Mouse (Mus musculus): ENCODE data around the gene Tmem125.

The Tmem125 gene

DNA sequence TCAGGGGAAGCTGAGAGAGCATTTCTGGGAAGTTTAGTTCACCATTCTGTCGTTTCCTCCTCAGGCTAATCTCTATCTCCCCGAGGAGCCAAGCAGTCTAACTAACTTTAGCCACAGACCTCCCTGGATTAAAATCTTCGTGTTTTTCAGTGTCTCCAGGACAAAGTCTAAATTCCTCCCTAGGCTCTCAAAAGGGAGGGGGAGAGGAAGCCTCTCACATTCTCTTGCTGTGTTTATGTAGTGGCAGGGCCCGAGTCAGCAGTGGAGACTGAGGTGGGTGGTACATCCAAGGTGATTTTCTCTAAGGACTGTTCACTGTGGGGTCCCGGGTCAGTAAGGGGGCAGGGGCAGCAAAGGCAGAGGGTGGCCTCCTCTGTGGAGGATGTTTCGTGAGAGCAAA, 6.0 kb downstream of the Tmem125 start:
- no peak for DNase-seq (ENCODE audit: low read depth, low spot score)

DNA sequence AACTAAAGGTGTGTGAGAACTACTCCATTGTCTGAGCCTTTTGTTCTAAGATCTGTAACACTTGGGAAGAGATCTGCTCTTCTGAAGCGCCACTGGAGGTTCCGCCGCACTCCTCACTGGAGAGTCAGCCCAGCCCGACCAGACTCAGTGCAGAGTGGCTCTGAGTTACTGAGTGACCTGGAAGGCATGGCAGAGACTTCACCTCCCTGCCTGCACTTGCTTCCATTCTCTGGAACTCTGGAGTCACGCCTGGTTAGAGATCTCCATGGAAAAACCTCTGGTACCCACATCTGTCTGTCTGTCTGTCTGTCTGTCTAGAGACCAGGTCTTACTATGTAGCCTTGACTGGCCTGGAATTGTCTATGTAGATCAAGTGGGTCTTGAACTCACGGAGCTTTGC, 8.2 kb downstream of the Tmem125 start:
- peak; percentile 35 for DNase-seq (ENCODE audit: low read depth, low spot score)

DNA sequence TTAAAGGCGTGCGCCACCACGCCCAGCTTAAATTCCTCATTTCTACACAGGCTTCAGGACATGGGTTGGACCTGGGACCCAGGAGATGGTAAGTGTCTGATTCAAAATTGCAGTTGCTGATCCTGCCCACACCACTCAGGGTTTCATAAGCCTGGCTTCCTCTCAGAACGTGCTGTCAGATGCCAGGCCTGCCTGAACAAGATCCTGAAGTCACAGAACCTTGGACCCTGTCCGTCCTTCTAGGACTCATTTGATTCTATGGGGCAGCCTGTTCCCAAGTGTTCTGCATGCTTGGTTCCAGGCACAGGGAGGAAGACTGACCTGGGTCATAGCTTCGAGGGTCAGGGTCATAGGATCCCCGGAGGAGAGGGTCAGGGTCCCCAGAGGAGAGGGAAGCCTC, 10.2 kb downstream of the Tmem125 start:
- DNase-seq (ENCODE audit: low read depth, low spot score): no peak

DNA sequence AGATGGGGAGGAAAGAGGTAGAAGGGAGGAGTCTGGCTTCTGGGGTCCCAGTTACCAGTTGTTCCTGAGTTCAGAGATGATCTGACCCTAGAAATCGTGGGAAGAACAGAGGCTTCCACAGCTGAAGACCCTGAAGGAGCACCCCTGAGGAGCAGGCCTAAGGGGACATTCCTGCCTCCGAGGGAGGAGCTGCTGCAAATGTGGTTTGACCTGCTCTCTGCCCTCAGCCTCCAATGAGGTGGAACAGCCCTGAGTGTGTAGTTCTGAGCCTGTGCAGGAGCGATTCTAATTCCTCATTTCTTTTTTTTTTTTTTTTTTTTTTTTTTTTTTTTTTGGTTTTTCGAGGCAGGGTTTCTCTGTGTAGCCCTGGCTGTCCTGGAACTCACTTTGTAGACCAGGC, 10.7 kb downstream of the Tmem125 start:
- DNase-seq (ENCODE audit: low read depth, low spot score): no peak

DNA sequence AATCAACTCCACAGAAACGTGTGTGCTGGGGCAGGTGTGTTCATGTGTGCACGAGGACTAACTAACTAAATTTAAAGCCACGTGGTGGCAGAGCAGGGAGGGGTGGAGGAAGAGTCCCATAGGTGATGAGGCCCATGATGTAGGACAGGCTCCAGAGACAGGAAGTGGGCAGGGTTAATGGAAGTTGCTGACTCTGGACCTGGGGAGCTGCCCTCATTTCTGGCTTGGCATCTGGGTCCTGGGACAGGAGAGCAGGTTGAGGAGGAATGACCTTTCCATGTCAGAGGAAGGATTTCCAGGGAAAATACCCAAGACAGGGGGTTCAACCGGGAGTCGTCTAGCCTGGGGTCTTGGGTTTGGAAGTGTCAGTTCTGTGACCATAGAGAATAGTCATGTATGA, 11.2 kb downstream of the Tmem125 start:
- DNase-seq (ENCODE audit: low read depth, low spot score): no peak

DNA sequence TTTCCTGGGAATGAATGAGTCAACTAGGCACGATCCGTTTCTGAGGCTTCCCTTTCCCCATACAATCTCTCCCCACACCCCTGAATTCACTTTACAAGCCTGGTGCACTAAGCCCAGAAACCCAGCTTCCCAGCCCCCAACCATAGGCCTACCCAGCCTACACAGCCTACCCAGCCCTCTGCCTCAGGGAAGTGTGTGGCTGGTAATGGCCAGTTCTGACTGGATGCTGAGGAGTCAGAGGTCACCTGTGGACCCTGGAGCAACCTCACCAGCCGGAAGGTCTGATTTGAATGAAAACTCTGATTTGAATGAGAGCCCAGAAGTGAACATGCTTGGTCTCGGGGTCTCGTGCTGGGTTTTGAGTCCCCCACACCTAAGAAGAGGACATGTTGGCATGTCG, 16.1 kb downstream of the Tmem125 start:
- peak; percentile 45 for DNase-seq (ENCODE audit: low read depth, low spot score)

DNA sequence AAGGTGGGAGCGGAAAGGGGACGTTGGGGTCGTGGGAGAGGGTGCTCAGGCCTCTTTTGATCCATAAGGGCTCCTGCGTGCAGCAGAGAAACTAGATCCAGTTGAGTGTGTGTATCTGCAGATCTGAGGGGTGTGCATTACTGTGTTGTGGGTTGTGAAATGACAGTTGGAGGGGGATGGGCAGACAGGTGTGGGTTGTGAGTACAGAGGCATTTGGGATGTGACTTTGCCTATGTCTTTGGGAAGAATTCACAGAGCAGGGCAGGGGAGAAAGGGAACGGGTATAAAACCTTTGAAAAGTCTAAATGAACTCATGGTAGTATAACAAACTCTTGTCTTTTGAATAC, 16.5 kb downstream of the Tmem125 start:
- DNase-seq (ENCODE audit: low read depth, low spot score): no peak

DNA sequence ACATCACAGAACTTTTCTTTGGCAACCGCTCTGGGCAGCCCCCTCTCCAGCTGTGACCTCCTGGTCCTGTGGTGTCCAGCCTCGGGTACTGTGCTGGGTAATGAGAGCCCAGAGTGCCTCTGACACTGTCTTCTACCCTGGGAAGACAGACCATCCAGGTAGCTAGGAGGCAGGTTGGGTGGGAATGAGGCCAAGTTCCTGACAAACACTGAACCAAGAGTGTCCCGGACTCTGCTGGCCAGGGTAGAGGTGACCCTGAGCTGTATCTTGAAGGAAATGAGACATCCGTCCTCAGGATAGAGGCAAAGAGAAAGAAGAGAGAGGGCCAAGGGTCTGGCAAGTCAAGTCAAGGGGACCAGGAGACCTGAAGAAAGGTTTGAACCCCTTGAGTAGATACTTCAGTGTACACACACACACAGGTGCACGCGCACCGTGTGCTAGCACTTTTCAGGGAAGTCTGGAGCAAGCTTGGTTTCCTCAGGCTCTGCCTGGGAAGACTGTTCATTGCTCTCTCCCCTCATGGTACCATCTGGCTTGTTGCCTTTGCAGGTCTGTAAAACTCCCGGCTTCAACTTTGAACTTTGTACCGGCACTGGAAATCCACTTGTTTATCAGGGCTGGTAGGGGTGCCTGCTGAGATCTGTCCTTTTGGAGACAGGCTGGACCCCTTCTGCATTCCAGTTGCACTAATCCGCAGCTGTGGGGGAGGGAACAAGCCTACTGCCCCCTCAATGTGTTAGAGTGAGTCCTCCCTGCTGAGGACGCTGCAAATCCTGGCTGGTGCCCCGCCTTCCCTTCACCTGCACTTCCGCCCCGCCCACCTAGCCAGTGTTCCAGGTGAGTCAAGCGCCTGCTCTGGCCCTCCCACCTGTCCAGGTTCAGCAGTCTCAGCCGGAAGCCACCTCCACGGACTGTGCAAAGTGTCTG, 17.2 kb downstream of the Tmem125 start, which contains the start of gene 2610528J11Rik:
2610528J11Rik (plus strand) TSS at position 592 of the 927 bp plus-strand sequence.
- DNase-seq (ENCODE audit: low read depth, low spot score): no peak

DNA sequence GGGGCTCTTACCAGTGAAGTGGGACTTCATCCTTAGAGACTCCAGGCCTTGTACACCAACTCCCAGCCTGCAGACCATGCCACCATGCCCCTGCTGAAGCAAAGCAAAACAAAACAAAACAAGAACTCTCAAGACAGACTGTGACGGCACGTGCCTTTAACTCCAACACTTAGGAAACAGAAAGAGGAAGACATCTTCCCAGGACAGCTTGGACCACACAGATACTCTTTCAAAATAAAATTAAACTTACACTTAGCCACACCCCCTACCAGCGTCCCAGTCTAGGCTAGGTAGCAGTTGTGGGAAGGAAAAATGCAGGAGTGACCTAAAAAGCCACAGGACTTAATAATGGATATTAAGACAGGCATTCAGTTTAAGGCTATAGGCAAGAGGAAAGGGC, 18.1 kb downstream of the Tmem125 start:
- DNase-seq (ENCODE audit: low read depth, low spot score): no peak

DNA sequence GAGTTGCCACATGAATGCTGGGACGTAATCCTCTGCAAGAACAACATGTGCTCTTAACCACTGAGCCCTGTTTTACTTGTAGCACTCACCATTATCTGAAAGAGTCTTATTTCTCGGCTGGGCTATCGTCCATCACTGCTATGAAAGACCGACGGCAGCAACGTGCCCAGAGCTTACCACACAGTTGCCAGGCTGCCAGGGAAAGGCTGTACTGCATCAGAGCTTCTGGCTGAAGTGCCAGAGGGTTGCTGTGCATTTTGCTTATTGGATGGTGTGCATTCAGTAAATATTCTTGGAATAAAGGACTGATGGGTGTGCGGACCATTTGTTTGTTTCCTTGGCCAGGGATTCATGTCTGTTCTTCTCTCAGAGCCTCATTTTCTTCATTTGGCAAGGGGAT, 19.9 kb downstream of the Tmem125 start:
- no peak for DNase-seq (ENCODE audit: low read depth, low spot score)

DNA sequence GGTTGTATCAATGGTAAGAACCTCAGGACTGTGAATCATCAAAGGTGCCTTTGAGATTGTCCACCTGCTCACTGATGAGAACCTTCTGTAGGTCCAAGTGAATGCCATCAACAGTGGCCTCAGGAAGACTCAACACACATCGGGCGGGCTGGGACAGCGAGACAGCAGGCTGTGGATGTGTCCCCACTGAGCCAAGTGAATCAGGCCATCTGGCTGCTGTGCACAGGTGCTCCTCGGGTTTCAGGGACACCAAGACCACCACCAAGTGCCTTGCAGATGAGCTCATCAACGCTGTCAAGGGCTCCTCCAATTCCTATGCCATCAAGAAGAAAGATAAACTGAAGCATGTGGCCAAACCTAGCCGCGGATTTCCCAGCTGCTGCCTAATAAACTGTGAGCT, 21.6 kb downstream of the Tmem125 start:
- no peak for DNase-seq (ENCODE audit: low read depth, low spot score)

DNA sequence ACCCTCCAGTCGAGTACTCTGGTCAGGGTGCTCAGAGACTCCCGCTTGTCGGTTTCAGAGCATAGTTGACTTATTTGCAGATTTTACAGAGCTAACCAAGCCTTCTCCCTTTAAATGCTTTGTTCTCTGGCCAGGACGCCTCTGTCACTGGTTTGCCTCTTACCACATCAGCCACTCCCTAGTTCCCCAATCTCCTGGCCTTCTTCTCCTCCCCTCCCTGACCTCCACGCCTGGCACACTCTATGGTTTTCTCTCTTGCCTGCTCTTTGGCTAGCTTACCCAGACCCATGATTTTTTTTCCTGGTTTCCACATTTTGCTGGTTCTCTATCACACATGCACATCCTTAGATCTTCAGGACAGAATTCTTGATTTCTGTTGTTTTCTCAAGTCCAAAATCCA, 25.6 kb downstream of the Tmem125 start:
- DNase-seq (ENCODE audit: low read depth, low spot score): no peak

DNA sequence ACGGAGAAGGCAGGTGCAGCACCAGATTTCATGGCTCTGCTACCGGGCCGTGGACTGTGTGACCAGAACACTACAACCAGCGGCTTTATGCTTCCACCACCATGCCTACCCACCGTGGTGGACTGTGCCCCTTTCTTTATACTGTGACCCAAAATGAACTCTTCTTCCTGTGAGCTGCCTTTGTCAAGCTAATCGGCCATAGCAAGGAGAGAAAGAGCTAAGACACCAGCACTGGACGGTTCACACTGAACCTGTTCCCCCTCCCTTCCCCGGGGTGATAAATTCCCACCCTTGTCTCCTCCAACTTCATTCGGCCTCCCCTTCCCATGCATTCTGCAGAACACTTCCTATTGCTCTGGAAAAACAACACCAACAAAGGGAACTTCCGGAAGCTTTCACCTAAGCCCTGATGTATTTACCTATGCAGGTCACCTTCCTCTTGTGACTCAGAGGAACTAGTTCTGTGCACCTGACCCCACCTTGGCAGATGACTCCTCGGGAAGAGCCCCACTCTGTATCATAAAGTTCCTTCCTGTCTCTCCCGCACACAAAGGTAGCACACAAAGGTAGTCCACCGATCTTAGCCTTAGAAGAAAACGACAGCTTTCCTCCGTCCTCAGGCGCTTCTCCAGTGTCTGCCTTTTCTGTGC, 26.2 kb downstream of the Tmem125 start:
- DNase-seq (ENCODE audit: low read depth, low spot score): peak; percentile 52

DNA sequence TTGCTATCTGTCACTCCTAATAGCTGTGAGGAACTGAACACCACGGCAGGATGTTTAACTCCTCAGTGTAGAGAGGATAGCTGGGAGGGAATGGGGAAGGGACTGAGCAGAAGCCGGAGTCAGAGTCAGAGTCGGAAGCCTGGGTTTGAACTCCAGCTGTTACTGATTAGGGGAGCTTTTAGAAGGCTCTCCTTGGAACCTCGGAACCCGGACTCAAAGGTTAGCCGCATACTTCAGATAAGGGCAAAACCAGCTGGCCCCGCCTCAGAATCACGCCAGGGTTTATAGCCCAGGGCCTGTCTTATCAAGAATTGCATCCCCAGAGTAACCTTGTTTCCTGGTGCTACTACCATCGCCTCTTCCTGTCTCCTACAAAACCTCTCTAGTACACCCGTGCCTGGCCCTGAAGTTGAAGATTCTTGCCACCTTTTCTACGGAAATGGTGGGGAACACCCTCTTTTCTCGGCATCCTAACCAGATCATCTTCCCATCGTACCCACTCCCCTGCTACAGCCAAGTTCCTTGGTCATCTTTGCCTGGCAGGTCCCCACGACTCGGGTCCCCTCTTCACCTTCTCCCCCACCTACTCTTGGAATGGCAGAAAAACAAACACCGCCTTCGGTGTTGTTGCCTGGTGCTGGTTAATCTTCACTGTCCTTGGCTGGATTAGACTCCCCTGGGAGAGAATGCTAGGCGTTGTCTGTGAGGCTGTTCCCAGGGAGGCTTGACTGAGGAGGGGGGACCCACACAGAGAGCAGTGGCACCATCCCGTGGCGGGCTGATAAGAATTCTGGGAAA, 26.9 kb downstream of the Tmem125 start:
- peak; percentile 52 for DNase-seq (ENCODE audit: low read depth, low spot score)

DNA sequence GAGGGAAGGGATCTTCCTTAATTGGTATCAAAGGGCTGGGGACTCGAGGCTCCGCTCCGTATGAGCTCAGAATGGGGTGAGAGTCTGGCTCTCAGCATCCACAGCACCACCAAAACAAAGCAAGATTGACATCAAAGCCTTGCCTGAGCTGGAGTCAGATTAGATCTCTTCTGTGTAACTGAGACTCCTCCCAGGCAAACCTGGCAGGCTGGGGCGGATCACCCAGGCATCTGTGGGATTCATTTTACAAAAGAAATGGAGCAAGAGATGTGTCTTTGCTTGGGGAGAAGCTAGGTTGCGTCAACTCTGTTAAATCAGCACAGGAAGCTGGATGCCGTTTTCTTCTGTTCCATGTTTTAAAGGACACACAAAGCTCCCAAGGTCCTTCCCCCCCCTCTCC, 34.8 kb downstream of the Tmem125 start:
- DNase-seq (ENCODE audit: low read depth, low spot score): peak; percentile 59

DNA sequence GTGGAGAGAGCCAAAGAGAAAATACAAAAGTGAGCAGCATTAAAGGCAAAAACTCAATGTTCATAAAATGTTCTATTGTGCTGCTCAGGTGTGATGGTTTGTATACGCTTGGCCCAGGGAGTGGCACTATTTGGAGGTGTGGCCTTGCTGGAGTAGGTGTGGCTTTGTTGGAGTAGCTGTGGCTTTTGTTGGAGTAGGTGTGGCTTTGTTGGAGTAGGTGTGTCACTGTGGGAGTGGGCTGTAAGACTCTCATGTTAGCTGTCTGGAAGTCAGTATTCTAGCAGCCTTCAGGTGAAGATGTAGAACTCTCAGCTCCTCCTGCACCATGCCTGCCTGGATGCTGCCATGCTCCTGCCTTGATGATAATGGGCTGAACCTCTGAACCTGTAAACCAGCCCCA, 36.7 kb downstream of the Tmem125 start:
- DNase-seq (ENCODE audit: low read depth, low spot score): peak; percentile 69

DNA sequence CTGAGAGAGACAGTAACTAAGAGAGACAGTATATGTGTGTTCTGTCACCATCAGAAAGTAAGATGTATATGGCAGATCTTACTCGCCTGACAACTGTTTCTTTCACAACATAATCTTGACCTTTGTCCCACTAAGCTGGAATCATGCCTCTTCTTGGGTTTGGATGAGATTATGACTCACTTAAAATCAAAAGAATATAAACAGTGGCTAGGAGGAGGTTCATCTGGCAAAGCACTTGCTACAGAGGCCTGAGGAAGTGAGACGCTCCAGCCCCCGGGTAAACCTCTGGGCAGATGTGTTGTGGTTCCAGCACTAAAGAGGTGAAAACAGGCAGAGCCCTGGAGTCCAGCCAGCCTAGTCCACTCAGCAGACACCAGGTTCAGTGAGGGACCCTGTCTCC, 38.3 kb downstream of the Tmem125 start:
- DNase-seq (ENCODE audit: low read depth, low spot score): no peak

DNA sequence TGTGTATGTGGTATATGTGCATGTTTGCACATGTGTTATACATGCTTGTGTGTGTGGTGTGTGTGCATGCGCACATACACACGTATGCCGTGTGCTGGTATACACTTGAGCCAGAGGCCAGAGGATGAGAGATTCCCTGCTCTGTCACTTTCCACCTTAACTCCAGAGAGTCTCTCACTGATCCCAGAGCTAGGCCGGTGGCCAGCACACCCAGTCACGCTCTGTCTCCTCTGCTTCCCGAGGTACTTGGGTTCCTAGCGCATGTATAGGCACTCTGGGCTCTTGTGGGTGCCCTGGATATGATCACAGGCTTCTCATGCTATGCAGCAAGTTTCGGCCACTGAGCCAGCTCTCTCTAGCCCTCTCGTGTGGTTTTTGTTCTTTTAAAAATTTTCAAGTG, 43.1 kb downstream of the Tmem125 start:
- DNase-seq (ENCODE audit: low read depth, low spot score): no peak

DNA sequence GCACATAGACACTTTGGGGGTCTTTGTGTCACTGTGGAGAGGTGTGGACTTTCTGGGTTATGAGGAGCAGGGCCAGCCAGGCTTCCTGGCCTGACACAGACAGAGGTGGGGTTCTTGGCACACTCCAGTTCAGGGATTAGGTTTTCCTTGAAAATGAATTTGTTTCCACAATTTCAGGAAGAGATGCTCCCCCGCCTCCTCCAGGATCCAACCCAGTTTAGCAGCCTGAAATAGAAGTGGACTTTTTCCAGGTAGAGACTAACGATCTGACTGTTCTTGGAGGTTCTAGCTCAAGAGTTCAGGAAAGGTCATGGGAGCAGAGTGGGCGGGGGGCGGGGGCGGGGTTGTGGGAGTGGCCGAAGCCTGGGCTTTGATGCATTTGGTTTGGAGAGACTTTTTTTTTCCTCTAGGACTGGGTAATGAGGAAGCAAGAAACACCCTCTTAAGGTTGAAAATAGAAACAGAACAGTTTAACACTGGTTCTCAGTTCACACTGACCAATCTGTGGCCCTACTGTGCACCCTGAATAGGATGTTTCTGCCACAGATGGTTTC, 43.6 kb downstream of the Tmem125 start:
- peak; percentile 42 for DNase-seq (ENCODE audit: low read depth, low spot score)
